Mouse (Mus musculus) liver, embryonic 14.5 days (tissue): ENCODE results near the gene 5031410I06Rik.
"Not testable (repeated sequence)": the region's sequence is repeated elsewhere in the genome, so short reads cannot be mapped to it uniquely, and the experiment has no call there.

Source experiments
- CTCF ChIP-seq: IDR thresholded peaks from 2 replicates; pipeline ENCODE4 v1.5.1; 2016; ENCODE audit warnings: antibody characterized with exemption, low read depth, control low read depth
- EP300 ChIP-seq: IDR thresholded peaks from 2 replicates; pipeline ENCODE4 v1.6.1; 2016; ENCODE audit warnings: antibody characterized with exemption, low read depth

DNA sequence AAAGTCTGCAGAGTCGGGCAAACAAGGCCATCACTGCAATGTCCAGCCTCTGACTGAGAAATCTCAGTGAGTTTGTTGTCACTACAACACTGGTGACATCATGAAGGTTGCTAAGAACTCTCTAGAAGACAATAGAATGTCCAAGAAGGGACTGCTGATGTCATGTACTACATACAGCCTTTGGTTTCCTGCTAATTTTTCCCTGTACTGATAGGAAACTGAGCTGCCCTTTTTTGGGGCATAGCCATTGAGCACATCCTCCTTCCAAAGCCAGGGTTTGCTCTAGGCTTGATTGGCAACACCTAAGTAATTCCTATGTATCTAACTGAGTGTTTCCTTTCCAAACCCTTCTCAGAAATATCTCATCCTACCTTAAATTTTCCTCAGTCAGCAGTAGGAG is 16.0 kb downstream of the 5031410I06Rik start, which contains the start of gene Gm10471:
- not testable (repeated sequence) for TF ChIP-seq EP300, CTCF
